Mouse (Mus musculus) induced T-regulatory cell, adult 2 months (primary cell): Measurements from ENCODE around the gene Plcxd3.

ENCODE experiments used
- DNase-seq: peaks from one replicate; pipeline ENCODE4 v3.0.0-alpha.2; 2012; ENCODE audit warnings: low read depth

Plcxd3 gene

GRCm38 (mm10) chr15:4375423-4376220 is at the start of gene Plcxd3:
Plcxd3 (plus strand) TSS chr15:4375491.
- no peak for DNase-seq

GRCm38 (mm10) chr15:4331867-4332266 is 43.4 kb upstream of the Plcxd3 start:
- DNase-seq = no peak

- no peak for DNase-seq
Observed at GRCm38 (mm10) chr15:4341620-4342019, 33.7 kb upstream of the Plcxd3 start.

- no peak for DNase-seq
Observed at GRCm38 (mm10) chr15:4348816-4349553, 26.3 kb upstream of the Plcxd3 start.

- DNase-seq = no peak
Observed at GRCm38 (mm10) chr15:4356397-4356796, 18.9 kb upstream of the Plcxd3 start.

- no peak for DNase-seq
Observed at GRCm38 (mm10) chr15:4357706-4358105, 17.6 kb upstream of the Plcxd3 start.

GRCm38 (mm10) chr15:4367801-4368200 is 7.5 kb upstream of the Plcxd3 start:
- DNase-seq = no peak

- DNase-seq = no peak
Observed at GRCm38 (mm10) chr15:4374453-4374990, 769 bp upstream of the Plcxd3 start.

GRCm38 (mm10) chr15:4375031-4375422 is 264 bp upstream of the Plcxd3 start:
- DNase-seq = no peak

GRCm38 (mm10) chr15:4376221-4376631 is 935 bp downstream of the Plcxd3 start:
- DNase-seq = no peak

- no peak for DNase-seq
Observed at GRCm38 (mm10) chr15:4378766-4379165, 3.5 kb downstream of the Plcxd3 start.

GRCm38 (mm10) chr15:4387774-4388173 is 12.5 kb downstream of the Plcxd3 start:
- DNase-seq = no peak

- no peak for DNase-seq
Observed at GRCm38 (mm10) chr15:4400096-4400495, 24.8 kb downstream of the Plcxd3 start.

GRCm38 (mm10) chr15:4411333-4411732 is 36.0 kb downstream of the Plcxd3 start:
- DNase-seq = no peak

- no peak for DNase-seq
Observed at GRCm38 (mm10) chr15:4440081-4440480, 64.8 kb downstream of the Plcxd3 start.

GRCm38 (mm10) chr15:4496182-4496581 is 120.9 kb downstream of the Plcxd3 start:
- DNase-seq = no peak

- no peak for DNase-seq
Observed at GRCm38 (mm10) chr15:4496984-4497383, 121.7 kb downstream of the Plcxd3 start.

GRCm38 (mm10) chr15:4498036-4498435 is 122.7 kb downstream of the Plcxd3 start:
- no peak for DNase-seq

- no peak for DNase-seq
Observed at GRCm38 (mm10) chr15:4503366-4503765, 128.1 kb downstream of the Plcxd3 start.

- no peak for DNase-seq
Observed at GRCm38 (mm10) chr15:4503826-4504225, 128.5 kb downstream of the Plcxd3 start.

GRCm38 (mm10) chr15:4514724-4515123 is 139.4 kb downstream of the Plcxd3 start:
- no peak for DNase-seq

GRCm38 (mm10) chr15:4524598-4524997 is 149.3 kb downstream of the Plcxd3 start:
- no peak for DNase-seq

GRCm38 (mm10) chr15:4533700-4534099 is 158.4 kb downstream of the Plcxd3 start:
- no peak for DNase-seq
